Mouse (Mus musculus): ENCODE results near the gene H6pd.

H6pd gene

GRCm38 (mm10) chr4:149975291-149975690 lies 33.5 kb downstream of the H6pd start:
- no peak for DNase-seq (ENCODE audit: low read depth)

GRCm38 (mm10) chr4:149971393-149971792 lies 37.4 kb downstream of the H6pd start:
- no peak for DNase-seq (ENCODE audit: low read depth)

GRCm38 (mm10) chr4:149968526-149968925 lies 40.3 kb downstream of the H6pd start:
- no peak for DNase-seq (ENCODE audit: low read depth)

GRCm38 (mm10) chr4:149966963-149967362 lies 41.9 kb downstream of the H6pd start:
- no peak for DNase-seq (ENCODE audit: low read depth)

- DNase-seq (ENCODE audit: low read depth) = no peak
Measured at GRCm38 (mm10) chr4:149966252-149966651, 42.6 kb downstream of the H6pd start.

- no peak for DNase-seq (ENCODE audit: low read depth)
Measured at GRCm38 (mm10) chr4:149965672-149966071, 43.2 kb downstream of the H6pd start.

GRCm38 (mm10) chr4:149965242-149965641 lies 43.6 kb downstream of the H6pd start:
- no peak for DNase-seq (ENCODE audit: low read depth)

- DNase-seq (ENCODE audit: low read depth) = no peak
Measured at GRCm38 (mm10) chr4:149964770-149965169, 44.1 kb downstream of the H6pd start.

GRCm38 (mm10) chr4:149964285-149964684 lies 44.5 kb downstream of the H6pd start:
- DNase-seq (ENCODE audit: low read depth) = no peak

- no peak for DNase-seq (ENCODE audit: low read depth)
Measured at GRCm38 (mm10) chr4:149960391-149960790, 48.4 kb downstream of the H6pd start.

- no peak for DNase-seq (ENCODE audit: low read depth)
Measured at GRCm38 (mm10) chr4:149959816-149960215, 49.0 kb downstream of the H6pd start.

- DNase-seq (ENCODE audit: low read depth) = peak; percentile 70
Measured at GRCm38 (mm10) chr4:149958566-149958965, 50.3 kb downstream of the H6pd start.

GRCm38 (mm10) chr4:149956048-149956447 lies 52.8 kb downstream of the H6pd start:
- no peak for DNase-seq (ENCODE audit: low read depth)

- DNase-seq (ENCODE audit: low read depth) = no peak
Measured at GRCm38 (mm10) chr4:149955631-149956030, 53.2 kb downstream of the H6pd start.

GRCm38 (mm10) chr4:149954893-149955439 lies 53.9 kb downstream of the H6pd start, which contains the start of gene Spsb1:
Gene Spsb1, minus strand, starts transcription at chr4:149955043.
- DNase-seq (ENCODE audit: low read depth) = peak; percentile 96

- no peak for DNase-seq (ENCODE audit: low read depth)
Measured at GRCm38 (mm10) chr4:149953621-149954481, 55.0 kb downstream of the H6pd start.

GRCm38 (mm10) chr4:149952201-149952600 lies 56.6 kb downstream of the H6pd start:
- no peak for DNase-seq (ENCODE audit: low read depth)

GRCm38 (mm10) chr4:149951201-149951600 lies 57.6 kb downstream of the H6pd start:
- DNase-seq (ENCODE audit: low read depth) = no peak

- DNase-seq (ENCODE audit: low read depth) = no peak
Measured at GRCm38 (mm10) chr4:149949691-149950090, 59.1 kb downstream of the H6pd start.

GRCm38 (mm10) chr4:149948119-149948518 lies 60.7 kb downstream of the H6pd start:
- DNase-seq (ENCODE audit: low read depth) = no peak

GRCm38 (mm10) chr4:149947396-149947795 lies 61.4 kb downstream of the H6pd start:
- DNase-seq (ENCODE audit: low read depth) = no peak

- DNase-seq (ENCODE audit: low read depth) = no peak
Measured at GRCm38 (mm10) chr4:149945194-149945593, 63.6 kb downstream of the H6pd start.

GRCm38 (mm10) chr4:149944214-149944613 lies 64.6 kb downstream of the H6pd start:
- no peak for DNase-seq (ENCODE audit: low read depth)

Data from c-Kit-positive CD71-negative TER-119-negative erythroid progenitor cells, embryonic 14.5 days (primary cell).